Mouse (Mus musculus) hindbrain, postnatal 0 days (tissue): Measurements from ENCODE around the gene Glb1l2. TPM values are rescaled to one million over a fixed set of nuclear protein-coding genes. Genes with fewer than 3 reads are reported as not detected.

Source experiments
- ATAC-seq: fragments of 200-750 bp; cut with Nextera tagmentation; 2 replicates; pipeline ENCODE4 v1.8.0; 2017; ENCODE audit warnings: mild to moderate bottlenecking, moderate TSS enrichment, moderate library complexity
- DNase-seq: peaks from one replicate; pipeline ENCODE4 v3.0.0-alpha.2; 2015; ENCODE audit warnings: low spot score
- H3K27ac ChIP-seq: fragments of 300-500 bp; sonication (generic); 2 replicates; pipeline ENCODE4 v1.5.1; 2014; ENCODE audit warnings: mild to moderate bottlenecking
- H3K27me3 ChIP-seq: fragments of 300-500 bp; sonication (generic); 2 replicates; pipeline ENCODE4 v1.6.1; 2014; ENCODE audit warnings: low read length, mixed read lengths; ENCODE audit not compliant: insufficient read depth
- H3K36me3 ChIP-seq: fragments of 300-500 bp; sonication (generic); 2 replicates; pipeline ENCODE4 v1.6.1; 2014; ENCODE audit warnings: low read length, mixed read lengths; ENCODE audit not compliant: insufficient read depth
- H3K4me1 ChIP-seq: fragments of 300-500 bp; sonication (generic); 2 replicates; pipeline ENCODE4 v1.6.1; 2014; ENCODE audit warnings: antibody characterized with exemption, low read length, mixed read lengths; ENCODE audit not compliant: insufficient read depth
- H3K4me2 ChIP-seq: fragments of 300-500 bp; sonication (generic); 2 replicates; pipeline ENCODE4 v1.6.1; 2014; ENCODE audit warnings: low read depth, mild to moderate bottlenecking, low read length, moderate library complexity, mixed read lengths
- H3K4me3 ChIP-seq: fragments of 300-500 bp; sonication (generic); 2 replicates; pipeline ENCODE4 v1.5.1; 2014; ENCODE audit warnings: low read length
- H3K9ac ChIP-seq: fragments of 300-500 bp; sonication (generic); replicated peaks from 2 replicates; pipeline ENCODE4 v1.6.1; 2014; ENCODE audit warnings: mild to moderate bottlenecking, low read length, moderate library complexity, mixed read lengths
- H3K9me3 ChIP-seq: fragments of 300-500 bp; sonication (generic); 2 replicates; pipeline ENCODE4 v1.6.1; 2016; ENCODE audit warnings: low read length, mixed read lengths
- CTCF ChIP-seq: IDR thresholded peaks from 2 replicates; pipeline ENCODE4 v1.5.1; 2016; ENCODE audit warnings: antibody characterized with exemption, control low read depth, low read depth
- WGBS: fragments of 180-500 bp; shearing (Covaris S2); extraction: QIAGEN DNeasy Blood & Tissue Kit; methylation state at CpG from one replicate; pipeline ENCODE4 v1.1.7; 2014; 5-methylcytosine and 5-hydroxymethylcytosine counted together
- polyA plus RNA-seq: library from polyadenylated mRNA; unstranded; fragments of >200 nt; fragmentation: Nextera tagmentation; extraction: Ambion mirVana; gene quantifications from 2 replicates; pipeline ENCODE4 v1.2.1, GENCODE M21; 2015
- total RNA-seq: library from RNA; depleted of rRNA; stranded (reverse); fragments of >200 nt; gene quantifications from 2 replicates; pipeline ENCODE4 v1.2.3, GENCODE M21; 2014

Gene Glb1l2
- total and polyA plus RNA-seq, 2 experiments from 2014 or later = 1.9 to 2.6 TPM

DNA sequence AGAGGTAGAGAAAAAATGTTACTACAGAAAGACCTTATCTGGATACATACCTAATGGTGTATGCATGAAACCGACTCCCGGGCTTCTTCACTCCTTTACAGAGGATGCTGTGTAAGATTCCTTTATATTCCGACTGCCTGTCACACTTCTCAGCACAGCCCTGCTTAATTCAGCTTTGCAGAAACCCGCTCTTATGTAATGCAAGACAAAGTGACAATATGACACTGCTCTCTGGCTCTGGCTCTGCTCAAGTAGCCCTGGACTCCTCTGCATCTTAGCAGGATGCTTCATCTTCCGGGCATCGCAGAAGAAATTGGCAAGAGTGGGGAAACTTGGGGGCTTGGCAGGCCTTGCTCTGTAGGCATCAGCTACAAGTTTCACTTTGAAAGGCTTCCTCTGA is 43.8 kb downstream of the Glb1l2 start:
- Histone ChIP-seq H3K4me1 (no peaks in the 10 kb centered on the region), H3K36me3 (peaks cover 14% of the 10 kb centered on the region; the same call in 1 of the 2 replicates), H3K27ac (no peak overlapping the region), H3K9ac (no peak overlapping the region), H3K4me3 (no peak overlapping the region), H3K4me2 (no peak overlapping the region), H3K9me3 (no peaks in the 10 kb centered on the region), H3K27me3 (no peaks in the 10 kb centered on the region)
- ATAC-seq (no peak), DNase-seq (no peak)
- WGBS = 74% methylated on average over 6 of the region's 6 CpGs
- TF ChIP-seq CTCF = no peak

DNA sequence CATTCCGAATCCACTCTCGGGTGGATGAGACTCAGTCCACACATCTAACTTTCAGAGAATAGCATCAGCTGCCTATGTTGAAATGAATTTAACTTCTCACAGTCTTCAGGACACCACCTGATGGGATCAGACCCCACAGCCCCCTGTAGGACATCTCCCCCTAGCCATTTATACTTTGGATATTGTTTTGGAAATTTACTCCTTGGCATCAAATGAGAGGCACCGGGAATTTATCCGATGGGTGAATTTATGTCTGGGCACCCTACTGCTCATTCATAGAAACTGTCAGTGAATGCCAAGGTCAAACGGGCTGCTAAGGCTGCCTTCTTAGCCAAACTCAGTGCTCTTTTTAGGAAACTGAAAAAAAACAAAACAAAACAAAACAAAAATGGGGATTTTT is 45.7 kb downstream of the Glb1l2 start:
- Histone ChIP-seq H3K4me1 (no peaks in the 10 kb centered on the region), H3K36me3 (peaks cover 31% of the 10 kb centered on the region; the same call in 1 of the 2 replicates), H3K4me3 (no peak overlapping the region), H3K27me3 (no peaks in the 10 kb centered on the region), H3K27ac (no peak overlapping the region), H3K4me2 (no peak overlapping the region), H3K9me3 (no peaks in the 10 kb centered on the region), H3K9ac (no peak overlapping the region)
- TF ChIP-seq CTCF = no peak
- WGBS = 44% methylated on average over 5 of the region's 5 CpGs
- ATAC-seq (no peak), DNase-seq (no peak)

DNA sequence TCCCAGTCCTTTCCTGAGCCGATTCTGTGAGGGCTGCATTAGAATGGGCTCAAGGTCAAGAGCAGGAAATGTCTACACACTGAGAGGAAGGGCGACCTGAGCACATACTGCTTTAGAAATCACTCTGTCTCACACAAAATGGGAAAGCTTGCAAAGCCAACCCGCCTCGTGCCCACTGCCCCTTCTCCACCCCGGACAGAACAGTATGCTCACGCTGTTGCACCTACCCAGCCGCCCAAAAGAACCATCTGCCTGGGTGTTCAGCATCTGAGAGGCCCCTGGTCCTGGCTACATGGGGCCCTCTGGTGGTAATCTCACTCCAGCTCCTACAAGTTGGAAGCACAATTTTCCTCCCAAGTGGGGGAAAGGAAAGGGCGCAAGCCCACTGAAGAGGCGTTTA is 46.2 kb downstream of the Glb1l2 start:
- Histone ChIP-seq H3K9ac (no peak overlapping the region), H3K9me3 (no peaks in the 10 kb centered on the region), H3K27ac (0 out of 2 replicates have a peak overlapping the region, but pooled peaks have one; percentile 7), H3K4me3 (no peak overlapping the region), H3K36me3 (peaks cover 36% of the 10 kb centered on the region; the same call in 1 of the 2 replicates), H3K4me2 (no peak overlapping the region), H3K27me3 (no peaks in the 10 kb centered on the region), H3K4me1 (no peaks in the 10 kb centered on the region)
- 15% methylated on average over 9 of the region's 9 CpGs for WGBS
- DNase-seq = peak; percentile 81
- peak; percentile 78 for ATAC-seq
- TF ChIP-seq CTCF = peak; percentile 78

DNA sequence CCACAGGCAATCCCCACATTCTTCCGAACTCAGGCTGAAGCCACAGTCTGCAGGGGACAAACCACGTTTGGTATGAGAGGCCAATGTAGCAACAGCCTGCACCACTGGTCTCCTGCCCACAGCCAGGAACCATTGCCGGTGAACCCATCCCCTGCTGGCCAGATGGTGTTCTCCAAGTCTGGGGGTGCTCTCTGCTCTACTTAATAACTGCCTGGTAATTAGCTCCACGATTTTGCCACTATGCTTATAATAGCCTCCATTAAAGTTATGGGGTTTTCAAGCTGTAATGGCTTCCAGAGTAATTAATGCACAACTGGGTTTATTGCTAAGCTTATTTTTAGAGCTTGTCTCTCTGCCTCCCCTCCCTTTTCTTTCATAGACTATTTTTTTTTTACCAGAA is 57.4 kb downstream of the Glb1l2 start:
- H3K4me2 ChIP-seq = no peak overlapping the region
- 57% methylated on average over 4 of the region's 4 CpGs for WGBS
- H3K27ac ChIP-seq = no peak overlapping the region
- H3K4me1 ChIP-seq = no peaks in the 10 kb centered on the region
- DNase-seq (no peak), ATAC-seq (no peak)
- TF ChIP-seq CTCF = peak; percentile 15; the same call in 1 of the 2 replicates
- no peak overlapping the region for H3K9ac ChIP-seq
- H3K27me3 ChIP-seq = no peaks in the 10 kb centered on the region
- peaks cover 24% of the 10 kb centered on the region; the same call in 1 of the 2 replicates for H3K36me3 ChIP-seq
- no peaks in the 10 kb centered on the region for H3K9me3 ChIP-seq
- no peak overlapping the region for H3K4me3 ChIP-seq

DNA sequence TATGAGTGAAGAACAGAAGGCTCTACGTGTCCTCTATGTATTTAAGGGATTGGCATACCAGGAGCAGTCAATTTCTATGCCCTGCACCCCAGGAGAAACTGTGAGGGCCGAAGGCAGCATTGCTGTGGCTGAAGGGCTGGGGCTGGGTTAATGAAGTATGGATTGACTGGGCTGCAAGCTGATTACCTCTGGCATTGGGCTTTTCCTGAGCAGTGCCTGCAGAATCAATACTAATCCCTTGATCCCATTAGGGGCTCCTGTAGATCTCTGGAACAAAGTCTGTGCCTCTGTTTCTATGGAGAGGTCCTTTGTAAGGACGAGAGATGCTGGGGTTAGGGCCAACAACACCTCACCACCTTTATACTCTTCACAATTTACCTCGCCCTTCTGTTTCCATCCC is 59.1 kb downstream of the Glb1l2 start:
- no peak overlapping the region for H3K4me3 ChIP-seq
- DNase-seq = no peak
- H3K9me3 ChIP-seq = no peaks in the 10 kb centered on the region
- WGBS = 62% methylated on average over 4 of the region's 4 CpGs
- ATAC-seq = no peak
- TF ChIP-seq CTCF = no peak
- no peak overlapping the region for H3K9ac ChIP-seq
- H3K4me1 ChIP-seq = peaks cover 5% of the 10 kb centered on the region
- H3K27me3 ChIP-seq = no peaks in the 10 kb centered on the region
- H3K4me2 ChIP-seq = no peak overlapping the region
- H3K27ac ChIP-seq = no peak overlapping the region
- peaks cover 11% of the 10 kb centered on the region; the same call in 1 of the 2 replicates for H3K36me3 ChIP-seq

DNA sequence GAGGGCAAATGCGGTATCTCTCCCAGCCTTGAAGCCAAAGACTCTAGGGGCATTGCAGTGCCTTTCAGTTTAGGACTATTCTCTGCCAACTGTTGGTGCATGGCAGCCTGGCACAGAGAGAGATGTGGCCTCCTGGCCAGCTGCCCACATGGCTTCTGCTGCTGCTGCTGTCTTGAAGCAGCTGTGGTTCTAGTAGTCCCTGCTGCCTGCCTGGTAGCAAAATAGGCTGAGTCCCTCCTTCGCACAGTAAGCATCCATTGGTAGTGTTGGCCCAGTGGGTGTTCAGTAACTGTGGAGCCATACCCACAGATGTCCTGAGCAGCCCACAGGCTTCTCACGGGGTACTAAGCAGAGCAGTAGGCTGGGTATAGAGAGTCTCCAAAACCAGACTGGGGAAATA is 63.5 kb downstream of the Glb1l2 start:
- H3K9me3 ChIP-seq = no peaks in the 10 kb centered on the region
- H3K4me2 ChIP-seq = no peak overlapping the region
- H3K27ac ChIP-seq = no peak overlapping the region
- DNase-seq (peak; percentile 79), ATAC-seq (peak; percentile 77)
- H3K36me3 ChIP-seq = 0 out of 2 replicates have a peak, but pooled peaks cover 4% of the 10 kb centered on the region
- H3K4me1 ChIP-seq = peaks cover 10% of the 10 kb centered on the region
- 55% methylated on average over 3 of the region's 3 CpGs for WGBS
- H3K27me3 ChIP-seq = no peaks in the 10 kb centered on the region
- no peak overlapping the region for H3K4me3 ChIP-seq
- H3K9ac ChIP-seq = no peak overlapping the region
- no peak for TF ChIP-seq CTCF

DNA sequence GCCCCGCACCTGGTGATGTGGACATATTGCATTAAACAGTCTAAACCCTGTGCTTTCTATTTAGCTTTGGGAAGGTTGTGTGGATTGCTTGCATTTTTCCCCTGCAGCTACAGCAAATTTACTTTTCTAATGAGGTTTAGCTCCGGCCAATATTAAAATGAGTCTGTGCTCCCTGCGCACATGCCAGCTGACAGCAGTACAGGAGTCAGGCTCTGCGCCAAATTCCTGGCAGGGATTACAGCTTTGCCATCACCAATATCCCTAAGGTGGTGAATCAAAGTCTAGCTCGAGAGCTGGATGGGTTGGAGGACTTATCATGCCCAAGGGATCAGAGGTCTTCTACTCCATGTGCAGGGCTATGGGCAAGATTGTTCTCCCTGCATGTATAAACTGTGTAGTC is 69.2 kb downstream of the Glb1l2 start:
- TF ChIP-seq CTCF = no peak
- 23% methylated on average over 5 of the region's 5 CpGs for WGBS
- Histone ChIP-seq H3K4me2 (peak overlapping the region; percentile 66), H3K4me1 (peaks cover 16% of the 10 kb centered on the region), H3K4me3 (peak overlapping the region; percentile 20), H3K9me3 (no peaks in the 10 kb centered on the region), H3K27me3 (no peaks in the 10 kb centered on the region), H3K36me3 (0 out of 2 replicates have a peak, but pooled peaks cover 1% of the 10 kb centered on the region), H3K9ac (no peak overlapping the region), H3K27ac (no peak overlapping the region)
- DNase-seq (peak; percentile 75), ATAC-seq (no peak)
